Mouse (Mus musculus): ENCODE measurements around the gene Lsg1. TPM values are rescaled to one million over a fixed set of nuclear protein-coding genes. Genes with fewer than 3 reads are reported as not detected.

Gene Lsg1
- polyA plus RNA-seq (2012; rRNA removed), result 8.0 and 11.5 TPM in 2 replicates

DNA sequence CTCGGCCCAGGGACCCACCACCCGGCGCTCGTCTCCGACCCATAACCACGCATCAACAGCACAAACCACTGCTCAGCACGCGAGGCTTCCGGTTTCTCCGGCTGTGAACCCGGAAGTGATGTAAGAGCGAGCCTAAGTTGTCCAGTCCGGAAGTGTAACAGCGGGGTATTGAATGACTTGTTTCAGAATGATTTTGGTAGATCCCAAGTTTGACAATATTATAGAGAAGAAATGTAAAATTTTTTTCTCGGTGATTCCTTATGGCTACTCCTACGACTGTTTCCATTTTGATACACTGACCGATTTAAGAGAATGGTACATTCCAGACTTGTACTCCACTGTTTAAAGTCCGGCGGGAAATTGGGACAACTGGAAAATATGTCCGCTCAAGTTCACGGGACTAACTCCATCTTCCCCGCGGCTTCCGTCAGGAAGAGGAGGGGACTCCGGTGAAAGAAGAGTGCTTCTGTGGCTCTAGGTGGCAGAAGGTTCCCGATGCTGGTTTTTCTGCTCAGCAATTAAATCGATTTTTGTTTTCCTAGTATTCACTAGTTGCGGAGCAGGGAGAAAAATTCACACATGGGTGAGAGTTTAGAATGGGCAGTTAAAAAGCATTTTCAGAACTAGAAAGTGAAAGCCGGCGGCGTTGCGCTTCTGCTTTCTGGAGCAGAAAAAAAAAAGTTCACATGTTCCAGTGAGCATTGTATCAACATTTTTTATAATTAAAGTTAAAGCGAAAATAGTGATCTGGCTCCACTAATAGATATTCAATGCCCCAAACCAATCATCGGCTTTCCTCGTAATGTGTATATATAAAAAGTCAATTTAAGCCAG lies at the start of gene Lsg1:
Gene Lsg1, minus strand, starts transcription at position 99 of the 834 bp plus-strand sequence.
- 2% methylated on average over 35 of the region's 35 CpGs for WGBS
- DNase-seq, result peak; percentile 78

GRCm38 (mm10) chr16:30633906-30634746 lies 46.7 kb upstream of the Lsg1 start:
- WGBS, result 73% methylated on average over 8 of the region's 8 CpGs
- TF ChIP-seq POLR2A (IDR thresholded peaks at IDR 0.05; ENCODE audit: borderline replicate concordance, extremely low read depth, low read depth, low read length), result no peak
- TF ChIP-seq CTCF (IDR thresholded peaks at IDR 0.05; ENCODE audit: insufficient read depth, low read length), result no peak
- H3K4me1 ChIP-seq (ENCODE audit: control insufficient read depth, insufficient read depth, low read length), result no peaks in the 10 kb centered on the region
- DNase-seq, result no peak
- H3K4me3 ChIP-seq (replicated peaks; ENCODE audit: extremely low read depth, low read depth, low read length), result no peak overlapping the region

More for the DNA sequence above, at the start of gene Lsg1:
- peak; percentile 9; the same call in 1 of the 2 replicates for TF ChIP-seq CTCF (IDR thresholded peaks at IDR 0.05; ENCODE audit: insufficient read depth, low read length)
- peak; percentile 86; the same call in 1 of the 2 replicates for TF ChIP-seq POLR2A (IDR thresholded peaks at IDR 0.05; ENCODE audit: borderline replicate concordance, extremely low read depth, low read depth, low read length)
- H3K4me3 ChIP-seq (replicated peaks; ENCODE audit: extremely low read depth, low read depth, low read length), result peak within 1 kb of the TSS; percentile 69
- H3K4me1 ChIP-seq (ENCODE audit: control insufficient read depth, insufficient read depth, low read length), result peaks cover 4% of the 10 kb centered on the region; the same call in 1 of the 2 replicates

DNA sequence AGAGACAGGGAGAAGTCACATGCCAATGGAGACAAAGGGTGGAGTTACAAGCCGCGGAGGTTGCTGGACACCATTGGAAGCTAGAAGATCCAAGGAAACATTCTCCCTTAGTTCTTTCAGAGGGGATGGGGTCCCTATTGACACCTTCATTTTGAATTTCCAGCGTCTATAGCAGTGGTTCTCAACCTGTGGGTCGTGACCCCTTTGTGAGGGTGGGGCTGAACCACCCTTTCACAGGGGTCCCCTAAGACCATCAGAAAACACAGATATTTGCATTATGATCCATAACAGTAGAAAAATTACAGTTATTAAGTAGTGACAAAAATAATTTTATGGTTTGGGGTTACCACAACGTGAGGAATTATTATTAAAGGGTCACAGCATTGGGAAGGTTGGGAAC lies 42.1 kb upstream of the Lsg1 start:
- no peak overlapping the region for H3K4me3 ChIP-seq (replicated peaks; ENCODE audit: extremely low read depth, low read depth, low read length)
- TF ChIP-seq CTCF (IDR thresholded peaks at IDR 0.05; ENCODE audit: insufficient read depth, low read length) (no peak), POLR2A (IDR thresholded peaks at IDR 0.05; ENCODE audit: borderline replicate concordance, extremely low read depth, low read depth, low read length) (no peak)
- DNase-seq, result no peak
- 91% methylated on average over 5 of the region's 5 CpGs for WGBS
- H3K4me1 ChIP-seq (ENCODE audit: control insufficient read depth, insufficient read depth, low read length), result no peaks in the 10 kb centered on the region; the same call in 1 of the 2 replicates

GRCm38 (mm10) chr16:30628401-30628800 lies 41.0 kb upstream of the Lsg1 start:
- no peak for TF ChIP-seq CTCF (IDR thresholded peaks at IDR 0.05; ENCODE audit: insufficient read depth, low read length)
- TF ChIP-seq POLR2A (IDR thresholded peaks at IDR 0.05; ENCODE audit: borderline replicate concordance, extremely low read depth, low read depth, low read length), result no peak
- 66% methylated on average over 6 of the region's 6 CpGs for WGBS
- DNase-seq, result no peak
- H3K4me3 ChIP-seq (replicated peaks; ENCODE audit: extremely low read depth, low read depth, low read length), result no peak overlapping the region
- H3K4me1 ChIP-seq (ENCODE audit: control insufficient read depth, insufficient read depth, low read length), result no peaks in the 10 kb centered on the region; the same call in 1 of the 2 replicates

- TF ChIP-seq POLR2A (IDR thresholded peaks at IDR 0.05; ENCODE audit: borderline replicate concordance, extremely low read depth, low read depth, low read length) (no peak), CTCF (IDR thresholded peaks at IDR 0.05; ENCODE audit: insufficient read depth, low read length) (no peak)
- H3K4me1 ChIP-seq (ENCODE audit: control insufficient read depth, insufficient read depth, low read length), result no peaks in the 10 kb centered on the region; the same call in 1 of the 2 replicates
- 51% methylated on average over 11 of the region's 11 CpGs for WGBS
- no peak overlapping the region for H3K4me3 ChIP-seq (replicated peaks; ENCODE audit: extremely low read depth, low read depth, low read length)
- no peak for DNase-seq
Observed at GRCm38 (mm10) chr16:30627586-30628337, 40.4 kb upstream of the Lsg1 start.

DNA sequence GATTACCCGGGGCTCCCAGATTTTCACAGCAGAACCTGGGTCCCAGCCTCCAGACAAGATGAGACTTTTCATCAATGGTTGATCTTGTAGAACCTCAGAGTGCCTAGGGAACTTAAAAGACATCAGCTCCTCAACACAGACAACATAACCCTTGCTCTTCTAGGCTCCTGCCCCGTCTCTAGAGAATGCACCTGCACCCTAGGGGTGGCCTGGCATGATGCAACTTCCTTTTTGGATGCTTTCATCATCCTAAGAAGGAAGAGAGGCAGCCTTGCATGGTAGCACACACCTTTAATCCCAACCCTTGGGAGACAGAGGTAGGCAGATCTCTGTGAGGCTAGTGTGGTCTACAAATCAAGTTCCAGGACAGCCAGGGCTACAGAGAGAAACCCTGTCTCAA lies 37.2 kb upstream of the Lsg1 start:
- no peak for DNase-seq

DNA sequence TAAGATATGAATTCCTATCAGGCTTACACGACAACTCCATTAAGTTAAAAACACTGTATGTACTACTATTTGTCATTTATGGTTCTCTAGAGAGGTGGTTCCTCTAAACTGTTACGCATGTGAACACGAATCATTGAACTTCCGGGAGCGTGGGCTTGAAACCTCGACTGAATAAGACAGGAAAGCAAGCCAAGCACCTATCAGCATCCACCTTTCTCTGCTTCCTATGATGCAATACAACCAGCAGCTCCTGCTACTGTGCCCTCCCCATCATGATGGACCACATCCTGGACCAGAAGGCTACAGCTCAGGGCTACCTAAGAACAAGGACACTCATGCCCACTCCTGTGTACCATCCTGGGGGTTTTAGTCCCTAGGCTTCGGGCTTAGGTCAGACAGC lies 36.3 kb upstream of the Lsg1 start:
- no peaks in the 10 kb centered on the region; the same call in 1 of the 2 replicates for H3K4me1 ChIP-seq (ENCODE audit: control insufficient read depth, insufficient read depth, low read length)
- 62% methylated on average over 7 of the region's 7 CpGs for WGBS
- no peak for DNase-seq
- no peak for TF ChIP-seq CTCF (IDR thresholded peaks at IDR 0.05; ENCODE audit: insufficient read depth, low read length)
- TF ChIP-seq POLR2A (IDR thresholded peaks at IDR 0.05; ENCODE audit: borderline replicate concordance, extremely low read depth, low read depth, low read length), result no peak
- H3K4me3 ChIP-seq (replicated peaks; ENCODE audit: extremely low read depth, low read depth, low read length), result no peak overlapping the region

More for the DNA sequence above, 37.2 kb upstream of the Lsg1 start:
- H3K4me3 ChIP-seq (replicated peaks; ENCODE audit: extremely low read depth, low read depth, low read length), result no peak overlapping the region
- no peak for TF ChIP-seq CTCF (IDR thresholded peaks at IDR 0.05; ENCODE audit: insufficient read depth, low read length)
- no peak for TF ChIP-seq POLR2A (IDR thresholded peaks at IDR 0.05; ENCODE audit: borderline replicate concordance, extremely low read depth, low read depth, low read length)
- 61% methylated on average over 2 of the region's 2 CpGs for WGBS
- H3K4me1 ChIP-seq (ENCODE audit: control insufficient read depth, insufficient read depth, low read length), result no peaks in the 10 kb centered on the region; the same call in 1 of the 2 replicates

DNA sequence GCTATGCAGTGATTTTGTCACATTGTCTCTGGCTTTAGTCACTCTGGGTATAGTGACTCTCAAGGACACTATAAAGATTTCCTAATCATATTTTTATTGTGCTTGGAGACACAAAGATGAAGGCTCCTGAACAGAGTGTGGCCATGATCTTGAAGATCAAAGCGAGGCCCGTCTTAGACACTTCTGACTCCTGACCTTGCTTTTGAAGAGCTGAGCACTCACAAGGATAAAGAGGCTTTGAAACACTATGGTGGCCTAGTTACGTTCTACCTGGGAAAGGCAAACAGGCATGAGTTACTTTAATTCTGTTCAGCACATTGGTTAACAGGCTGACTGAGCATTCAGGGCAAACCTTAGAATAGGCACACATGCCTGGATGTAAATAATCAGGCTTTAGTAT lies 28.9 kb upstream of the Lsg1 start:
- Histone ChIP-seq H3K4me1 (ENCODE audit: control insufficient read depth, insufficient read depth, low read length) (no peaks in the 10 kb centered on the region), H3K4me3 (replicated peaks; ENCODE audit: extremely low read depth, low read depth, low read length) (no peak overlapping the region)
- no peak for DNase-seq
- TF ChIP-seq CTCF (IDR thresholded peaks at IDR 0.05; ENCODE audit: insufficient read depth, low read length) (no peak), POLR2A (IDR thresholded peaks at IDR 0.05; ENCODE audit: borderline replicate concordance, extremely low read depth, low read depth, low read length) (no peak)
- 75% methylated on average over 3 of the region's 3 CpGs for WGBS

Data from lung, adult 2 months (tissue).